Mouse (Mus musculus): ENCODE results near the gene Sugp2. TPM values are rescaled to one million over a fixed set of nuclear protein-coding genes. Genes with fewer than 3 reads are reported as not detected.

Sugp2 gene
- 65.9 to 70.7 TPM (median 67.1 TPM) in 4 replicates for total RNA-seq (2023)

DNA sequence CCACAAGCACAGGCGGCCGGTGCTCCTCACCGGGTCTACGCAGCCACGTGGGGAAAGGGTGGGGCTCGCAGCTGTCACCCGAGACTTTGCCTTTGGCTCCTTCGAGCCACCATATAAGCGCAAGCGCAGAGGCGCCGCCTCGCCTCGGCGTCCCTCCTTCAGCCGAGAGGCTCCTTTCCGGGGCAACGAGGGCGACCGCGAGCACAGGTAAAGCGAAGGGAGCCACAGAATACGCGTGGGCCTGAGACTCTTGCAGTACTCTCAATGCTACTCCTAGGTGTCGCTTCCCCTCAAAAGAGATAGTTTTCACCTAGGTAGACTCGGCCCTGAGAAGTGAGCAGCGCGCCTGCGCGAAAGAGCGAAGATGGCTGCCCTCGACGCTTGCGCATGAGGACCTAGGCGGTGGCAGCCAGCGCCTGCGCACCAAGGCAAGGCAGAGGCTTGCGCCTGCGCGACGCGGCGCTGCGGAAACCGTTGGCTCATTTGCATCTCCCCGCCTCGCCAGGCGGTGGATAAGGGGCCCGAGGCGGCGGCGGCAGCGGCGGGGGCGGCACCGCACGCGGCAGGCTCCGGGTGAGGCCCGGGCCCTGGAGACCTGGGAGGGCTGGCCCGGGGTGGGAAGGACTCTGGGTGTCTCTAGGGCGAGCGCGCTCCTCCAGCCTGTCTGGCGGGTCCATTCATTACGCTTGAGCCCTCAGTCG is at the start of gene Sugp2, which contains the start of gene Armc6:
Gene Sugp2, plus strand, starts transcription at position 147 of the 701 bp plus-strand sequence.
Gene Armc6, minus strand, starts transcription at position 387 of the 701 bp plus-strand sequence.

DNA sequence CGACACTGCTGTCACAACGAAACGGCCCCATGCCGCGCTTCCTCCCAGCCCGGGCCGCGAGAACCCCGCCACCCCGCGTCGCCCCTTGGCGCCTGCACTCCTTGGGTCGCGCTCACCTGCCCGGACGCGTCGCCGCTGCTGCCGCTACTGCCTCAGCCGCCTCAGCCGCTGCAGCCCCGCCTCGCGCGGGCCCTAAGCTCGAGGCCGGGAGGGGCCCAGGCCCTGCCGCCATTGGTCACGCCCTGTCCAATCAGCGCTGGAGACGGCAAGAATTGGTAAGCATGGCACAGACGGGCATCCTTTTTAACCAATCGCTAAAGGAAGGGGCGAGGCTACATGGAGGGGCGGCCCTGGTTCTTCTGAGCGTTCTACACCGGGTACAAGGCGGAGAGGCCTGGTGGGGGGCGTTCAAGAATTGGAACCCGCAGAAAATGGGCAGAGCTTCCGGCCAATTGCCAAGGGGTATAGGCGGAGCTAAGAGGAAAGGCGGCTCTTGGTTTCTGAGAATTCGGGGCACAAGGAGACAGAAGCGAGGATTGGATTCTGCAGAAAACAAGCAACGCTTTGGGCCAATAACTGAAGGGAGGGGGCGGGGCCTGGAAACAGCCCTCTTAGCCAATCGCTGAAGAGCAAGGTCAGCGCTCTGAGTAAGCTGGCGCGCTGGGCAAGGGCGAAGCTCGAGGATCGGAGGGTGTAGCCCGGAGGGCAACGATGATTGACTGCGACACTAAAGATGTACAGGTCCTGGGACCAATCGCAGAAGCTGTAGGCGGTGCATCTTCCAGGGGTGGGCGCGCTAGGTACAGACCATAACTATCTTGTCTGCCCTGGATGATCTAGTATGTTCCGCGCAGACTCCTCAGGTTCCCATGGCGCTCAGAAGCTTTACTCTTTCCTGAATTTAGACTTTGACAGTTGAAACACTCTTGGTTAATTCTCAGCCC is 21.6 kb upstream of the Sugp2 start, which contains the start of gene Slc25a42:
Gene Slc25a42, minus strand, starts transcription at position 194 of the 944 bp plus-strand sequence.

DNA sequence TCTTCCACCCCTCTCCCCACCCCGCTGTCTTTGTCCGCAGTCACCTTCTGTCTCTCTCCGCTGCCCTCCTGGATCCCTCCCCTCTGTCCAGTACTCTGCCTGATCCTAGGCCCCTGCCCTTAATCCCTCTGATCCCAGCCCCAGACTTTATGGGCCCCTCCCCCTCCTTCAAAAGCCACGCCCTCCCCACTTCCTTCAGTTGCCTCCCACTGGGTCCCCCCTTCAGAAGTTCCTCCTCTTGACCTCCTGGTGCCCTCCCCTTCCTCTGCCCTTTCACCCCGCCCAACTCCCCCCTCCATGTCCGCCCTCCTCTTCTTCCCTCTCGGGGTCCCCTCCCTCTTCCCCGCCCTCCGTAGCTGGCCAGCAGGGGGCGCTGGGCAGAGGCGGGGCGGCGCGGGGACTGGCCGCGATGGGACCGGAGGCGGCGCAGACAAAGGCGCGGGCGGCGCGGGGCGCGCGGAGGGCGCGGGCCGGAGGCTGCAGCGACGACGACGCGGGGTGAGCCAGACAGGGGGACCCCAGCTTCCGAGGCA is 48.6 kb downstream of the Sugp2 start, which contains the start of gene Homer3:
Gene Homer3, plus strand, starts transcription at position 225 of the 533 bp plus-strand sequence.

DNA sequence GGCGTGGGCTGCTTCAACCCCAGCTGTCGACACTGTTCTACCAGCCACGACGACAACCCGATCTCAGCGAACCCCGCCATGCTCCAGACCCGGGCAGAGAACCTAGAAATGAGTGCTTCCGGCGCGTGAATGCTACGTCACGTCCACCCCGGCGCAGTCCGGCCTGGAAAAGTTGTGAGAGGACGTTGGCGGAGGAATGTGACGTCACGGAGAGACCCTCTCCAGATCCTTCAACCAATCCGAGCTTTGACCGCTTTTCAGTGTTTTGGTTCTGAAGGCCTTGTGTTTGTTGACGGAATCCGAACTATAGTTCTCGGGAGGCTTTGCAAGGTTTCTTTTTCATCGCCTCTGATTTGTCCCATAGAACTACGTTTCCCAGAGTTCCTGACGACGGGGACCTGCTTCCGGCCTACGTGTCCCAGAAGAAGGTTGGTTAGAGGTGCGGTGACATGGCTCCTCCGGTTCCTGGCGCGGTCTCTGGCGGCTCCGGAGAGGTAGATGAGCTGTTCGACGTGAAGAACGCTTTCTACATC is 68.4 kb downstream of the Sugp2 start, which contains the start of the genes Ddx49 and Cope:
Gene Ddx49, minus strand, starts transcription at position 132 of the 533 bp plus-strand sequence.
Gene Cope, plus strand, starts transcription at position 161 of the 533 bp plus-strand sequence.

DNA sequence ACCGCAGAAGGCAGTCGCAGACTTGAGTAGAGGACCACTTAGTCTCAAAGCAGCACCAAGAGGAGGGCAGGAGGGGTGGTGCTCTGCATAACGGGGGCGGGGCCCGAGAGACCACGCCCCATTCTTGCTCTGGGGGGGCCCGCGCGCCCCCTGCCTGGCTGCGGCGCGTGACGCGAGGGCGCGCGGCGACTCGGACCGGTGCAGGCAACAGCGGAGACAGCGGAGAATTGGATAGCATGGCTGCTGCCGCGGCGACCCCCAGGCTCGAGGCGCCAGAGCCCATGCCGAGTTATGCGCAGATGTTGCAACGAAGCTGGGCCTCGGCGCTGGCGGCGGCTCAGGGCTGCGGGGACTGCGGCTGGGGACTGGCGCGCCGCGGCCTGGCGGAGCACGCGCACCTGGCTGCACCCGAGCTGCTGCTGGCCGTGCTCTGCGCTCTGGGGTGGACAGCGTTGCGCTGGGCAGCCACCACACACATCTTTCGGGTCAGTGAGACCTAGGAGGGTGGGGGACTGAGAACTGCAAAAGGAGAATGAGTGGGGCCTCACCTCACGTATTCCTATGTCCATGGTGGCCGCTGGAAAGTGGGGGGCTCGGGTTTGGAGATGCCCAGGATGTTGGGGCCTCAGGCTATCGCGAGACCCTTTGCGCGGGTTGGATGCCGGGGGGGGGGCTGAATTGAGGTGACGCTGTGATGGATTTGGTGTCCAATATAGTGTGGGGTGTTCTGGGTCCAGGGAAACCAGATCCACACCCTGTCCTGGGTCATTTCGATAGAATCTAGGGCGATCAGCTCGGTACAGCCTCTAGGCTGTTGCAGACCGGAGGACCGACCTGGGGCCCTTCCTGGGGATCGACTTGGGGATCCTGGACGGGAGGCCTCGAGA is 81.8 kb downstream of the Sugp2 start, which contains the start of gene Cers1:
Gene Cers1, plus strand, starts transcription at position 152 of the 887 bp plus-strand sequence.

DNA sequence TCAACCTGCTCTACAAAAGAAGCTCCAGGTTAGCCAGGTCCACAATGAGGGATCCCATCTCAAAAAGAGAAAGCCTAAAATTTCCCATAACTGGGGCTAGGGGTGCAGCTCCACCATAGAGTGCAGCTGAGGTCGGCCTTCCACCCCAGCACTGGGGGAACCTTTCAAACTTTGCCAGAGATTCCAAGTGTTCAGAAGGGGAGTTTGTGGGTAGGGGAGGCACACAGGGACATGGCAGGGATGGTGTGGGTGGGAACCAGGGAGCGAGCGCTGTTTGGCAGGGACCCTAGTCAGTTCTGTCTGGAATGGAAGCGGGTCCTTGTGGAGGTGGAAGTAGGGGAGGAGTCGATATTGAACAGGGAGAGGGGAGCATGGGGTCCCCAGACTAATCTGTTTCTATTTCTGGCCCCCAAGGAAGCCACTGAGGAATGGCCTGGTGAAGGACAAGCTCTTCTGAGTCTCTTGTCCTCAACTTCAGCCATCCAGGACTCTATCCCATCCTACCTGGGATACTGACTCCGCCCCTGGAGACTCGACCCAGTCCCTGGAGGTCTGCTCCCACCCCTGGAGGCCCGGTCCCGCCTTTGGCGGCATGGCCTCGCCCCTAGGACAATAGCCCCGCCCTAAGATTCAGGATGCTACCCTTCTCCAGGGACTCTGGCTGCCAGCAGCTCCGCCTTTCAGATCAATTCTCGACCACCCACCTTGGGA is 95.3 kb downstream of the Sugp2 start, which contains the start of gene Gdf1:
Gene Gdf1, plus strand, starts transcription at position 694 of the 711 bp plus-strand sequence.

Other genes starting within 250 kb of the Sugp2 start
- gene Gatad2a, start 237.8 kb upstream of the Sugp2 start, total RNA-seq (2023): 91.2 to 119 TPM (median 106 TPM) in 4 replicates
- 120 to 135 TPM (median 124 TPM) in 4 replicates for gene Mau2, start 191.5 kb upstream of the Sugp2 start, total RNA-seq (2023)
- 41.7 to 48.8 TPM (median 46.5 TPM) in 4 replicates for gene Sugp1, start 191.4 kb upstream of the Sugp2 start, total RNA-seq (2023)
- gene Tm6sf2, start 161.3 kb upstream of the Sugp2 start, total RNA-seq (2023): 0.41 to 0.42 TPM in 2 of 4 replicates, not detected in the others
- gene Hapln4, start 150.8 kb upstream of the Sugp2 start, total RNA-seq (2023): not detected in 4 replicates
- gene Ncan, start 113.4 kb upstream of the Sugp2 start, total RNA-seq (2023): 0.12 to 0.24 TPM (median 0.12 TPM) in 4 replicates
- gene Nr2c2ap, start 102.9 kb upstream of the Sugp2 start, total RNA-seq (2023): 26.8 to 34.5 TPM (median 33.3 TPM) in 4 replicates
- gene Rfxank, start 95.1 kb upstream of the Sugp2 start, total RNA-seq (2023): 29.2 to 34.9 TPM (median 32.5 TPM) in 4 replicates
- gene Borcs8, start 94.7 kb upstream of the Sugp2 start, total RNA-seq (2023): 47.1 to 58.2 TPM (median 52.7 TPM) in 4 replicates
- 2.4 to 4.5 TPM (median 4.0 TPM) in 4 replicates for gene Mef2b, start 94.5 kb upstream of the Sugp2 start, total RNA-seq (2023)
- gene Tmem161a, start 61.9 kb upstream of the Sugp2 start, total RNA-seq (2023): 43.7 to 57.9 TPM (median 47.4 TPM) in 4 replicates
- gene Slc25a42, start 21.9 kb upstream of the Sugp2 start, total RNA-seq (2023): 3.6 to 6.2 TPM (median 4.5 TPM) in 4 replicates
- gene Armc6, start 240 bp downstream of the Sugp2 start, total RNA-seq (2023): 7.2 to 11.5 TPM (median 10.0 TPM) in 4 replicates
- 6.2 to 9.0 TPM (median 6.9 TPM) in 4 replicates for gene Homer3, start 48.6 kb downstream of the Sugp2 start, total RNA-seq (2023)
- 67.5 to 86.5 TPM (median 76.3 TPM) in 4 replicates for gene Ddx49, start 68.3 kb downstream of the Sugp2 start, total RNA-seq (2023)
- 94.5 to 110 TPM (median 108 TPM) in 4 replicates for gene Cope, start 68.3 kb downstream of the Sugp2 start, total RNA-seq (2023)
- gene Cers1, start 81.5 kb downstream of the Sugp2 start, total RNA-seq (2023): not detected in 4 replicates
- not detected in 4 replicates for gene Gdf1, start 95.6 kb downstream of the Sugp2 start, total RNA-seq (2023)
- 68.7 to 78.5 TPM (median 70.9 TPM) in 4 replicates for gene Upf1, start 119.1 kb downstream of the Sugp2 start, total RNA-seq (2023)
- gene Comp, start 139.3 kb downstream of the Sugp2 start, total RNA-seq (2023): 0.48 TPM in 1 of 4 replicates, not detected in the others
- gene Crtc1, start 205.4 kb downstream of the Sugp2 start, total RNA-seq (2023): 16.1 to 28.0 TPM (median 24.1 TPM) in 4 replicates
- 8.4 to 10.1 TPM (median 8.6 TPM) in 4 replicates for gene Klhl26, start 242.7 kb downstream of the Sugp2 start, total RNA-seq (2023)

Measured in B cell, adult 62 days (primary cell).